Mouse (Mus musculus) midbrain, postnatal 0 days (tissue): ENCODE measurements around the gene Gm5868. TPM values are rescaled to one million over a fixed set of nuclear protein-coding genes. Genes with fewer than 3 reads are reported as not detected.

Source experiments
- ATAC-seq: fragments of 200-750 bp; cut with Nextera tagmentation; 2 replicates; pipeline ENCODE4 v1.8.0; 2017; ENCODE audit warnings: moderate number of reproducible peaks, mild to moderate bottlenecking, moderate TSS enrichment, moderate library complexity; ENCODE audit not compliant: low FRiP score
- DNase-seq: peaks from one replicate; pipeline ENCODE4 v3.0.0-alpha.2; 2015; ENCODE audit warnings: low spot score
- H3K27ac ChIP-seq: fragments of 300-500 bp; sonication (generic); 2 replicates; pipeline ENCODE4 v1.5.1; 2014; ENCODE audit warnings: low read depth, mild to moderate bottlenecking, low read length, mixed read lengths
- H3K27me3 ChIP-seq: fragments of 300-500 bp; sonication (generic); 2 replicates; pipeline ENCODE4 v1.6.1; 2014; ENCODE audit warnings: low read length, control low read depth, mixed read lengths; ENCODE audit not compliant: insufficient read depth
- H3K36me3 ChIP-seq: fragments of 300-500 bp; sonication (generic); 2 replicates; pipeline ENCODE4 v1.6.1; 2014; ENCODE audit warnings: low read length, control low read depth, mixed read lengths; ENCODE audit not compliant: insufficient read depth
- H3K4me1 ChIP-seq: fragments of 300-500 bp; sonication (generic); 2 replicates; pipeline ENCODE4 v1.6.1; 2014; ENCODE audit warnings: mild to moderate bottlenecking, control low read depth, antibody characterized with exemption, low read length, mixed read lengths; ENCODE audit not compliant: insufficient read depth
- H3K4me2 ChIP-seq: fragments of 300-500 bp; sonication (generic); 2 replicates; pipeline ENCODE4 v1.6.1; 2014; ENCODE audit warnings: low read depth, mild to moderate bottlenecking, low read length, mixed read lengths; ENCODE audit not compliant: poor library complexity, severe bottlenecking
- H3K4me3 ChIP-seq: fragments of 300-500 bp; sonication (generic); 2 replicates; pipeline ENCODE4 v1.5.1; 2014; ENCODE audit warnings: low read depth, mild to moderate bottlenecking, low read length, moderate library complexity
- H3K9ac ChIP-seq: fragments of 300-500 bp; sonication (generic); replicated peaks from 2 replicates; pipeline ENCODE4 v1.6.1; 2014; ENCODE audit warnings: mild to moderate bottlenecking, low read length, moderate library complexity, mixed read lengths; ENCODE audit not compliant: poor library complexity, severe bottlenecking
- H3K9me3 ChIP-seq: fragments of 300-500 bp; sonication (generic); 2 replicates; pipeline ENCODE4 v1.6.1; 2016; ENCODE audit warnings: low read length, control low read depth
- CTCF ChIP-seq: IDR thresholded peaks from 2 replicates; pipeline ENCODE4 v1.5.1; 2016; ENCODE audit warnings: antibody characterized with exemption, mild to moderate bottlenecking
- WGBS: fragments of 180-500 bp; shearing (Covaris S2); extraction: QIAGEN DNeasy Blood & Tissue Kit; methylation state at CpG from one replicate; pipeline ENCODE4 v1.1.7; 2014; 5-methylcytosine and 5-hydroxymethylcytosine counted together
- polyA plus RNA-seq: library from polyadenylated mRNA; unstranded; fragments of >200 nt; fragmentation: Nextera tagmentation; extraction: Ambion mirVana; gene quantifications from 2 replicates; pipeline ENCODE4 v1.2.1, GENCODE M21; 2015
- total RNA-seq: library from RNA; depleted of rRNA; stranded (reverse); fragments of >200 nt; gene quantifications from 2 replicates; pipeline ENCODE4 v1.2.3, GENCODE M21; 2014; rRNA removed

The Gm5868 gene
- total and polyA plus RNA-seq, 2 experiments from 2014 or later, result 2.9 to 4.8 TPM

DNA sequence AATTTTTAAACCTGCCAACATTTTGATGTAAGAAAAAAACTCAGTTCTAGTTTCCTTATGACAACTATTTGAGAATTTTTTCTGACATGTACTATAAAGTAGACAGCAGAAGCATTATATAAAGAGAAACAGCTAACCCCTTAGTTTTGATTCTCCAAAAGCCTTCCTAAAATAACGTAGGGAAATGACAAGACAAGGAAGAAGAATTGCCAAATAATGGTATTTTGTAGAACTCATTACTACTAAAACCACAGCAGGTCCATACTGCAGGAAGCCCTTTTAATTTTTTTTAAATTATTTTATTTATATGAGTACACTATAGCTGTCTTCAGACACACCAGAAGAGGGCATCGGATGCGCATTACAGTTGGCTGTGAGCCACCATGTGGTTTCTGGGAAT, 36.1 kb downstream of the Gm5868 start:
- TF ChIP-seq CTCF, result no peak
- peaks cover 6% of the 10 kb centered on the region; the same call in 1 of the 2 replicates for H3K36me3 ChIP-seq
- H3K27ac ChIP-seq, result no peak overlapping the region
- DNase-seq, result no peak
- no peaks in the 10 kb centered on the region for H3K9me3 ChIP-seq
- no peaks in the 10 kb centered on the region for H3K27me3 ChIP-seq
- no peak overlapping the region for H3K4me2 ChIP-seq
- H3K4me1 ChIP-seq, result no peaks in the 10 kb centered on the region
- H3K4me3 ChIP-seq, result no peak overlapping the region
- WGBS, result 86% methylated on average over 3 of the region's 3 CpGs
- H3K9ac ChIP-seq, result no peak overlapping the region
- no peak for ATAC-seq

Other genes starting within 250 kb of the Gm5868 start
- 0.33 and 0.57 TPM in 2 replicates for gene Corin, start 83.1 kb downstream of the Gm5868 start, total RNA-seq
- 0.12 and 0.14 TPM in 2 replicates for gene Corin, start 83.1 kb downstream of the Gm5868 start, polyA plus RNA-seq
- gene Nfxl1, start 27.9 kb downstream of the Gm5868 start, total RNA-seq, result 12.6 and 15.7 TPM in 2 replicates
- gene Nfxl1, start 27.9 kb downstream of the Gm5868 start, polyA plus RNA-seq, result 7.9 and 8.2 TPM in 2 replicates
- 3.6 and 5.5 TPM in 2 replicates for gene Zar1, start 6.3 kb downstream of the Gm5868 start, total RNA-seq
- gene Zar1, start 6.3 kb downstream of the Gm5868 start, polyA plus RNA-seq, result 7.3 and 8.6 TPM in 2 replicates
- gene Cnga1, start 56.7 kb upstream of the Gm5868 start, total RNA-seq, result not detected in 2 replicates
- 0.06 TPM in 1 of 2 replicates, not detected in the other for gene Cnga1, start 56.7 kb upstream of the Gm5868 start, polyA plus RNA-seq
- 0.24 and 0.55 TPM in 2 replicates for gene Nipal1, start 60.2 kb upstream of the Gm5868 start, total RNA-seq
- 0.33 and 0.70 TPM in 2 replicates for gene Nipal1, start 60.2 kb upstream of the Gm5868 start, polyA plus RNA-seq
- gene Txk, start 165.2 kb upstream of the Gm5868 start, total RNA-seq, result 0.05 TPM in 1 of 2 replicates, not detected in the other
- 0.14 and 0.15 TPM in 2 replicates for gene Txk, start 165.2 kb upstream of the Gm5868 start, polyA plus RNA-seq